Mouse (Mus musculus) embryonic fibroblast, embryonic 13.5 days (primary cell): ENCODE results near the gene Ago4.

Source experiments
- CTCF ChIP-seq: IDR thresholded peaks from 2 replicates; pipeline ENCODE4 v1.5.1; 2011; ENCODE audit warnings: mild to moderate bottlenecking, control low read depth, low read length, moderate library complexity, borderline replicate concordance; ENCODE audit not compliant: insufficient read depth
- POLR2A ChIP-seq: IDR thresholded peaks from 2 replicates; pipeline ENCODE4 v1.6.1; 2011; ENCODE audit warnings: low read depth, mild to moderate bottlenecking, control low read depth, low read length, moderate library complexity

DNA sequence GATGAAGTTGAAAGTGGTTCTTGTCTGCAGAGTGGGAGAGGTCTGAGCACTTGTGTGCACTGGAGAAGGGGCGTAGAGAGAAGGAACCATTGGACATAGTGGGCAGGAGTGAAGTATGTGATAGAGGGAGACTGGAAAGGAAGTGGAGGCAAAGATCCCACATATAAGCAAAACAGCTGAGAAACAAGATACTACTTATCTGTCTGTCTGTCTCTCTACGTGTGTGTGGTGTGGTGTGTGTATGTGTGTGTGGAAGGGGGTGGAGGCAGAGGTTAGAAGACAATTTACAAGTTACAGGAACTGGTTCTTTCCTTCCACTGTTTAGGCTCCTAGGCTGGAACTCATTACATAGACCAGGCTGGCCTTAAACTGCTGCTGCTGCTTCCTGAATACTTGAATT, 48.2 kb downstream of the Ago4 start:
- no peak for TF ChIP-seq POLR2A
- TF ChIP-seq CTCF, result no peak
